Mouse (Mus musculus) right cerebral cortex, postnatal 36 days (tissue): ENCODE data around the gene Smg1.

ENCODE experiments used
- DNase-seq, 2 experiments: peaks; one replicate each; pipeline ENCODE4 v3.0.0; 2022; ENCODE audit warnings: low spot score in 2 of 2, mixed read lengths in 1 of 2

The Smg1 gene

DNA sequence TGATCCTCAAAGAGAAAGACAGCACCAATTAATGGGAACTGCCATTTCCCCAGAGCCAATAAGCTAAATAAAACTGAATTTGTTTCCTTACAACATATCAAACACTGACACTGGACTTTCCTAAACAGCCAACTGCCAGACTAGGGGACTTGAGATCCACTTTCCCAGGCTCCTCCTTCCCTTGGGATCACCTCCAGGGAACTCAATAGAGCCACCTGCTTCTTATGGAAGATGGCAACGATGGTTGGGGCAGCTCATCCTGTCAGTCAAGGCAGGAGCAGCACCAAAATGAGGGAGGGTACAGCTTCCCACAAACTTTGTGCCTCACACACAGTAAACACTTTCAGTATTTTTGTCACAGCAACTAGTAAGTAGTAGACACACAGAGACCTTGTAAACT, 135.8 kb downstream of the Smg1 start:
- no peak for DNase-seq

DNA sequence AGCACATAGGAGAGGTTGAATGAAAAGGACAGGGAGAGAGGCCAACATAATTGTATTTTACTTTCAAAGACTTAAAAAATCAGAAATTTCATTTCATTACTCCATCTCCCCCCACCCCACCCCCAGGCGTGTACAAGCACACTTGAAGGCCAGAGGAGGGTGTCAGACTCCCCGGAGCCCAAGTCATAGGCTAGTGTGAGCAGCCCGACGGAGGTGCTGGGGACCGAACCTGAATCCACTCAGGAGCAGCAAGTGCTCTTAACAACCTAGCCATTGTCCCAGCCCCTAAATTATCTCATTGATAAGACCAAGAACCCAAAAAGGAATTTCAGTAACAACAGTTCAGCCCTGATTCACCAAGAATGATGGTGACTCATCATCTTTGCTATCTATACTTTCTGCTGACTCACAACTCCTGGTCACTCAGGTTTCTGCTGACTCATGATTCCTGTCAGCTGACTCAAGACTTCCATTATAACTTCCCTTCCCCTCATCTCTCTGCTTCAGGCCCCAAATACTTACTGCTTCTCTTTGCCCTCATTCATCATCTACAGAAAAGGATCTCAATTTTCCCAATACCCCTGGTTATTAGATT, 138.9 kb downstream of the Smg1 start:
- no peak for DNase-seq

DNA sequence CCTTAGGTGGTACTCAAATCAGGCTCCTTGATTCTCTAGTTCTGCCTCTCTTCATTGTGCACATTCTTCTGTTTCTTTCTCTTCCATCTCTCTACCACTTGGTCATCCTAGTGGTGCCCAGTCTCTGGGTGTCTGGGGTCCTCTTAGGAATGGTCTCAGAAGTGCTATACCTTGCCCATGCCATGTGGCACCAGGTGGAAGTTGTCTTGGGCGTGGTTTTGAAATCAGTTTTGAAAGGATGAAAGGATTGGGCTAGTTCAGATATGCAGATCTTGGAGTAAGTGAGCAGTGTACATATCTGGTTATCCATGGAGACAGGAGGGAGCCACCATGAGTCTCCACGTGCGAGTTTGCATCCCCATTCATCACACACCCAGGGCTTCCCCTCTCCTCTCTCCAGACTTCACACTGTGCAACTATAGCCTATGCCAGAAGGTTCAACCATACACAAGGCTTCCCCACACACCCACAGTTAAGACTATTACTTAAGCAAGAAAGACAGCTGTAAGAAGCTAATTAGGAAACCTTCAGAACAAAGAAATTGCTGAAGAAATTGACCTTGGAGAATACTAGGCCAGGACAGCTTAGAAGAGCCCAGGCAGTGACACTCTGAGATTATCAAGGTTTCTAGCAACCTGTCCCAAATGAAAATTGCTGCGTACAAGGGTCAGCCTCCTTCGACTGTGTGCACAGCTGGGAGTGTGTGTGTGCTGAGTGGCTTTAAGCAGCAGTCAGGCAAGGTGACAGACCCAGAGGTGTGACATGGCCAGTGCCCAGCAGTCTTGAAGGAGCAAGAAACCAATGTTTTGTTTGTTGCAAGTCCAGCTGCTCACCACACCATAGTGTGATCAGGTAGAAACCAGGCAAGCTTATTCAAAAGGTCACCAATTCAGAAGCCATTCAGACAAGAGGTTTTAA, 139.7 kb downstream of the Smg1 start:
- no peak for DNase-seq

DNA sequence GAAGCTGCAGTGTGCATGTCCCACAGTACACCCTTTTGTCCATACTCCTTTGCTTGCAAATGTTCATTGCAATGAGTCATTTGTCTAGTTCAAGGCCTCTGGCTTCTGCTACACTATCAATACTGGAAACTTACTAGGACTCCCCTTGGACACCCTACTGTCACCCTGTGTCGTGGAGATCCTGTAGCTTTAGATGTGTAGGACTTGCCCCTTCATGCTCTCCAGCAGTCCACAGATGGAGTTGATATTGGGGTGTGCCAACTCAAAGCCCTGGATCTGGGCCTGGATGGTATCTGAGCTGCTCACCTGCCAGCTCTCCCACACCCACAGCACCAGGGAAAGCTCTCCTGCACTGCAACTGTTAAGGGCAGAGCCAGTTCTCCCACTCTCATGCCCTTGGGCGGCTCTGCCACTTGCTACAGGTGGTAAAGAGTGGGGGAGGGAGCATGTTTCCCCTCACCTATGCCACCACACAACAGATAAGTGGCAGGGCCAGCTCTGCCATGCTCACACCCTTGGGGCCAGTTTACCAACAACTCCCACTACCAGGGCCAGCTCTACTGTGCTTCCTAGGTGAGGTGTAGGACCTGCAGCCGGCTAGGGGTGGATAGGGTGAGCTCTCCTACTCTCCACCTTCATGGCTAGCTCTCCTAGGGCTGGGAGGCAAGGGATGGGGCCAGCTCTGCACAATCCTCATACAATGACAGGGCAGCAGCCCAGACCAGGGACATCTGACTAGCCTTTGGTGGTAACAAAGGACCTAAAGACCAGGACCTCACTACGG, 140.6 kb downstream of the Smg1 start:
- no peak for DNase-seq

DNA sequence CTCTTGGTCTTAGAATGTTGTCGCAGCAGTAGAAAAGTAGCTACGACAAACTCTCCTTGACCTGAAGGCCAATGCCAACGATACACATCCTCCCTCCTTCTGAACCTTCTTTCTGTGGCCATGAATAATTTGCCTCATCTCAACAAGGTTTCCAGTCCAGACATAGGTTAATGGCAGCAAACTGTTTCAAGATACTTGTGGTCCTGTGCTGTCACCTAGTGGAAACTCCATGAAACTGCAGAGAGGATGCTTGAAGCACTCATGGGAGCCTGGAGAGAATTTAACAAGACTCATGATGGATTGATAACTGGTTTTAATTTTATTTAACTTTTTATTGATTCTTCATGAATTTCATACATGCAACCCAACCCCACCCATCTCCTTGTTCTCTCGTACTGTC, 141.2 kb downstream of the Smg1 start:
- no peak for DNase-seq

DNA sequence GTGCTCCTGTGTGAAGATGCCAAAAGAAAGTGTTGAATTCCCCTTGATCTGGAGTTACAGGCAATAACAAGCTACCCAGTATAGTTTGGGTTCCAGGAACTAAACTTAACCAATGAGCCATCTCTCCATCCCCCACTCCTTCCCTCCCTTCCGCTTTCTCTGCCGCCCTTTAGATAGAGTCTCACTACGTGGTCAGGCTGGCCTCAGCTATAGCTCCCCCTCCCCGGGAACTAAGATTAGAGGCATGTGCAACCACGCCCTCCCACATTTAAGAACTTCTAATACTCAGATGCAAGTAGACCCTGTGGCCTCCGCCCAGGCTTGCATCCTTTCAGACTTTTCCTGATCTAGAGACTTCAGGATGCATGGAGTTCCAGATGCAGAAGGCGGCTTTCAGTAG, 145.9 kb downstream of the Smg1 start:
- DNase-seq, result no peak
